Mouse (Mus musculus): ENCODE data around the gene Zfhx3. TPM values are rescaled to one million over a fixed set of nuclear protein-coding genes. Genes with fewer than 3 reads are reported as not detected.

Gene Zfhx3
- total and polyA plus RNA-seq, 3 experiments: 0.23 to 2.5 TPM; not detected in 1

GRCm38 (mm10) chr8:108966041-108966440 is 1023.6 kb downstream of the Zfhx3 start:
- TF ChIP-seq POLR2AphosphoS5 (IDR thresholded peaks at IDR 0.05; ENCODE audit: borderline replicate concordance, low read depth, low read length): no peak
- no peak for TF ChIP-seq ZNF384 (IDR thresholded peaks at IDR 0.05; ENCODE audit: low read depth, low read length)
- no peak for TF ChIP-seq CTCF (IDR thresholded peaks at IDR 0.05 in 2 of 3, conservative IDR thresholded peaks at IDR 0.05 in 1 of 3; ENCODE audit: control insufficient read depth in 1 of 3, insufficient read depth in 1 of 3, low read depth in 2 of 3, low read length in 3 of 3, poor library complexity in 1 of 3, severe bottlenecking in 1 of 3)
- no peak for TF ChIP-seq SIN3A (IDR thresholded peaks at IDR 0.05; ENCODE audit: low read length)
- TF ChIP-seq SMC3 (IDR thresholded peaks at IDR 0.05; ENCODE audit: low read depth, low read length): no peak
- no peak for TF ChIP-seq GABPA (IDR thresholded peaks at IDR 0.05; ENCODE audit: low read depth, low read length)
- no peak for TF ChIP-seq MAX (IDR thresholded peaks at IDR 0.05; ENCODE audit: low read length)
- no peak for TF ChIP-seq TAL1 (IDR thresholded peaks at IDR 0.05; ENCODE audit: low read length)
- DNase-seq (ENCODE audit: low read depth, low spot score): no peak
- H3K9ac ChIP-seq (ENCODE audit: control insufficient read depth, low read depth, low read length, poor library complexity, severe bottlenecking): no peak overlapping the region
- H3K9me3 ChIP-seq (replicated peaks; ENCODE audit: insufficient read depth, low read length): no peaks in the 10 kb centered on the region
- H3K4me1 ChIP-seq (ENCODE audit: control insufficient read depth in 1 of 2, insufficient read depth in 2 of 2, low read length in 2 of 2): peaks cover 0 to 2% of the 10 kb centered on the region in 2 experiments; a peak in 1 of 4 replicates
- no peaks in the 10 kb centered on the region; a peak in 2 of 4 replicates for H3K27me3 ChIP-seq (ENCODE audit: control insufficient read depth in 1 of 2, insufficient read depth in 2 of 2, low read length in 2 of 2)
- no peak overlapping the region for H3K27ac ChIP-seq (ENCODE audit: control insufficient read depth, low read depth, low read length)
- no peaks in the 10 kb centered on the region for H3K79me2 ChIP-seq (ENCODE audit: control insufficient read depth, insufficient read depth, low read length, poor library complexity)
- no peaks in the 10 kb centered on the region for H3K36me3 ChIP-seq (ENCODE audit: control insufficient read depth in 1 of 2, insufficient read depth in 2 of 2, low read length in 2 of 2)
- H3K4me3 ChIP-seq (ENCODE audit: control insufficient read depth in 1 of 2, insufficient read depth in 1 of 2, low read depth in 2 of 2, low read length in 2 of 2): no peak overlapping the region

GRCm38 (mm10) chr8:108973639-108974325 is 1031.3 kb downstream of the Zfhx3 start:
- no peaks in the 10 kb centered on the region for H3K27me3 ChIP-seq (ENCODE audit: control insufficient read depth in 1 of 2, insufficient read depth in 2 of 2, low read length in 2 of 2)
- DNase-seq (ENCODE audit: low read depth, low spot score): no peak
- H3K36me3 ChIP-seq (ENCODE audit: control insufficient read depth in 1 of 2, insufficient read depth in 2 of 2, low read length in 2 of 2): no peaks in the 10 kb centered on the region
- H3K27ac ChIP-seq (ENCODE audit: control insufficient read depth, low read depth, low read length): no peak overlapping the region
- TF ChIP-seq MAZ (IDR thresholded peaks at IDR 0.05; ENCODE audit: low read depth, low read length) (no peak), ZMIZ1 (IDR thresholded peaks at IDR 0.05; ENCODE audit: low read depth, low read length) (no peak), ELF1 (IDR thresholded peaks at IDR 0.05; ENCODE audit: low read depth, low read length) (no peak), KAT2A (conservative IDR thresholded peaks at IDR 0.05; ENCODE audit: low read depth, low read length) (no peak), MYB (IDR thresholded peaks at IDR 0.05; ENCODE audit: low read depth, low read length) (no peak), UBTF (IDR thresholded peaks at IDR 0.05; ENCODE audit: borderline replicate concordance, insufficient read depth, low read depth, low read length) (no peak), EP300 (IDR thresholded peaks at IDR 0.05; ENCODE audit: low read depth in 1 of 2, low read length in 2 of 2) (no peak), USF2 (IDR thresholded peaks at IDR 0.05; ENCODE audit: borderline replicate concordance in 1 of 2, insufficient read depth in 1 of 2, low read depth in 1 of 2, low read length in 2 of 2) (no peak), CTCF (IDR thresholded peaks at IDR 0.05 in 2 of 3, conservative IDR thresholded peaks at IDR 0.05 in 1 of 3; ENCODE audit: control insufficient read depth in 1 of 3, insufficient read depth in 1 of 3, low read depth in 2 of 3, low read length in 3 of 3, poor library complexity in 1 of 3, severe bottlenecking in 1 of 3) (no peak), GATA1 (IDR thresholded peaks at IDR 0.05; ENCODE audit: low read depth, low read length) (no peak), GABPA (IDR thresholded peaks at IDR 0.05; ENCODE audit: low read depth, low read length) (no peak), ZKSCAN1 (IDR thresholded peaks at IDR 0.05; ENCODE audit: low read depth, low read length) (no peak)
- H3K4me3 ChIP-seq (ENCODE audit: control insufficient read depth in 1 of 2, insufficient read depth in 1 of 2, low read depth in 2 of 2, low read length in 2 of 2): no peak overlapping the region
- no peaks in the 10 kb centered on the region for H3K79me2 ChIP-seq (ENCODE audit: control insufficient read depth, insufficient read depth, low read length, poor library complexity)
- H3K9me3 ChIP-seq (replicated peaks; ENCODE audit: insufficient read depth, low read length): no peaks in the 10 kb centered on the region
- H3K9ac ChIP-seq (ENCODE audit: control insufficient read depth, low read depth, low read length, poor library complexity, severe bottlenecking): no peak overlapping the region
- H3K4me1 ChIP-seq (ENCODE audit: control insufficient read depth in 1 of 2, insufficient read depth in 2 of 2, low read length in 2 of 2): no peaks in the 10 kb centered on the region

All from MEL (cell line).